Mouse (Mus musculus) liver, embryonic 14.5 days (tissue): Measurements from ENCODE around the gene Sclt1.

Source experiments
- CTCF ChIP-seq: IDR thresholded peaks from 2 replicates; pipeline ENCODE4 v1.5.1; 2016; ENCODE audit warnings: antibody characterized with exemption, low read depth, control low read depth
- EP300 ChIP-seq: IDR thresholded peaks from 2 replicates; pipeline ENCODE4 v1.6.1; 2016; ENCODE audit warnings: antibody characterized with exemption, low read depth

- TF ChIP-seq CTCF (peak; percentile 47), EP300 (no peak)
Observed at GRCm38 (mm10) chr3:41612211-41612610, 130.1 kb downstream of the Sclt1 start.
